Comparison of ENCODE assay signal across 8 mouse cellular contexts in the genomic region with DNA sequence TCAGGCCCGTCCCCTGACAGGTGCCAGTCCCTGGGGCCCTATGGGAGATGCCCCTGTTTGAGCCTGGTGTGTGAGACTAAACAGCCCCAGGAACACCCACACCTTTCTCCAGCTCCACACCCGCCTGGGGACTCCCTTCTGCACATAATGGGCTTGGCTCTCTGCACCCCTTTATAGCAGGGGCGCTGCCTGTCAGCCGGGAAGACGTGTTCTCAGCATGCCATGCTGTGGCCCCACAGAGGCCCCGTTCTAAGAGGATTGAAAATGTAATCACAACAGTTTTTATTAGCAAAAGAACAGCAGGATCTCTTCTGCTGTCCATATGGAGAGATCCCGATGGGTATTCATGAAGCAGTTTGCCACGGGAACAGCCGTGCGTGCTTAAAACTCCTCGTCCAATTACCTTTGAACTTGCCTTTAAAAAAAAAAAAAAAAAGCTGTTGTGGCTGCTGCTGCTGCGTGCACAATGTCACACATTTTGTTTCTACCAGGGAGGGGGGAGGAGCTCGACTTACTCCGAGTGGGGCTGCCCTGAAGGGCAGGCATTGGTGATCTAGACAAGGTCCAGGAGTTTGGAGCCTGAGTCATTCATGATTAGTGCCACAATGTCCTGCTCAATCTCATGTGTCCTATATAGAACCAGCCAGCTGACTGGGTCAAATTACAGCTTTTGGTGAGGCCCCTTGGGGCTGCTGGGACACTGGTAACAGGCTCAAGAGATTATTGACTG.
A peak's percentile ranks its signal among the peaks of the same experiment; 100 is the strongest.
DNase-seq lines count a peak whose midpoint lies in the region.

No protein-coding gene starts in this region.

- peak; percentile 8 for DNase-seq in 3T3-L1 (ENCODE audit: low read depth, low spot score)
- DNase-seq in MN1 (ENCODE audit: low spot score) = peak; percentile 81
- DNase-seq in heart, adult 8-10 months (ENCODE audit: low spot score) = peak; percentile 7
- peak; percentile 34 for DNase-seq in layer of hippocampus, adult 9-11 months
- no peak for DNase-seq in right cerebral cortex, postnatal 14 days
- DNase-seq in right cerebral cortex, adult 2 months (ENCODE audit: low spot score in 2 of 2) = no peak
- DNase-seq in gastrocnemius, postnatal 36 days = no peak
- DNase-seq in right cerebral cortex, postnatal 10 days (ENCODE audit: low spot score in 2 of 2) = no peak

- intact Hi-C loops in gastrocnemius, postnatal 36 days (cut with DNase I) = no loop called here

Comparison
In these comparisons a context has a peak if more than half of its experiments do, and no peak if none do; other contexts are left out.
1. DNase-seq: peak in 3T3-L1 (single experiment), MN1 (single experiment), heart, adult 8-10 months (single experiment) and layer of hippocampus, adult 9-11 months (single experiment); none in right cerebral cortex, postnatal 14 days (single experiment), right cerebral cortex, adult 2 months (0 of 2), gastrocnemius, postnatal 36 days (0 of 2) and right cerebral cortex, postnatal 10 days (0 of 2).